In the genomic region with DNA sequence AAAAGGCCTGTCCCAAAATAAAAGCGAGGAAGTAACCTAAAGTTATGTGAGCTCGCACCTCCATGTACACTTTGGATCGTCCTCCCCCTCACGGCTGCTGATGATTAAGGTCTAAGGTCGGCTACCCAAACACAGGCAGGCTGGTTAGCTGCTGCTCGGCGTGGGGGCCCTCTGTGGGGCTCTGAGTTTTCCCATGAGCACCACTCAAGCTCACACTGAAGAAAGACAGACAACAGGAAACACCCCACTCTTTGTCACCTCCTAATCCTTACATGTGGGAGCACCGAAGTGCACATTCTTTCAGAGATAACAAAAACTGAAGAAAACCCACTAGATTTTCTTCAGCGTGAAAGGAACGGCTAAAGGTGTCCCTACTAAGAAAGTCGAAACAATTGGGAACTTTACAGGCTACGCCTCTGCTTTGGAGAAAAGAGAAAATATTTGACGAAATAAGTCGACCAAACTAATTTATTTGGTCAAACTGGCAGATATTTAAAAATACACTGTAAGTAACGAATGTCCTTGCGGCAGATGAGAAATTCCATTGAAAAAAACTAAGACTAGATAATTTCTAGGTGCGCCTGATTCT, we compare ENCODE assay signal across 8 mouse cellular contexts. TPM values are rescaled to one million over a fixed set of nuclear protein-coding genes. Genes with fewer than 3 reads are reported as not detected.
DNase-seq lines count a peak whose midpoint lies in the region; ATAC-seq and TF ChIP-seq lines count a peak whose summit lies in the region.

No protein-coding gene starts in this region.

- DNase-seq in neural tube, embryonic 11.5 days (ENCODE audit: low spot score) = peak; percentile 35
- no peak for DNase-seq in neural tube, embryonic 10.5 days (ENCODE audit: extremely low spot score, low spot score)
- no peak for DNase-seq in ovary, postnatal 14 days (ENCODE audit: low spot score)
- no peak for DNase-seq in ovary, postnatal 10 days (ENCODE audit: low spot score)
- DNase-seq in layer of hippocampus, adult 11-12 months (ENCODE audit: low spot score) = no peak

- 13% methylated on average over 17 of the region's 17 CpGs for WGBS in neural tube, embryonic 11.5 days
- 5% methylated on average over 17 of the region's 17 CpGs for WGBS in embryonic facial prominence, embryonic 15.5 days
- whole genome bisulfite sequencing in intestine, postnatal 0 days = 19% methylated on average over 17 of the region's 17 CpGs
- 12% methylated on average over 17 of the region's 17 CpGs for WGBS in neural tube, embryonic 15.5 days

- no peaks in the 10 kb centered on the region for H3K27me3 ChIP-seq in neural tube, embryonic 11.5 days (ENCODE audit: control insufficient read depth, insufficient read depth, low read length)
- no peaks in the 10 kb centered on the region for H3K27me3 ChIP-seq in embryonic facial prominence, embryonic 15.5 days
- H3K27me3 ChIP-seq in intestine, postnatal 0 days (replicated peaks; ENCODE audit: control insufficient read depth, insufficient read depth, low read length) = no peaks in the 10 kb centered on the region
- no peaks in the 10 kb centered on the region for H3K27me3 ChIP-seq in neural tube, embryonic 15.5 days (replicated peaks)

- H3K4me1 ChIP-seq in neural tube, embryonic 11.5 days (ENCODE audit: control insufficient read depth, insufficient read depth, low read length) = peaks cover 19% of the 10 kb centered on the region
- H3K4me1 ChIP-seq in embryonic facial prominence, embryonic 15.5 days = peaks cover 33% of the 10 kb centered on the region
- 0 out of 2 replicates have a peak, but pooled peaks cover 3% of the 10 kb centered on the region for H3K4me1 ChIP-seq in intestine, postnatal 0 days (replicated peaks; ENCODE audit: control insufficient read depth, insufficient read depth, low read length)
- H3K4me1 ChIP-seq in neural tube, embryonic 15.5 days = peaks cover 33% of the 10 kb centered on the region

- H3K4me2 ChIP-seq in neural tube, embryonic 11.5 days (ENCODE audit: low read depth) = peak overlapping the region; percentile 45
- peak overlapping the region; percentile 66 for H3K4me2 ChIP-seq in embryonic facial prominence, embryonic 15.5 days (replicated peaks)
- peak overlapping the region; percentile 90 for H3K4me2 ChIP-seq in intestine, postnatal 0 days (replicated peaks; ENCODE audit: low read depth)
- peak overlapping the region; percentile 83 for H3K4me2 ChIP-seq in neural tube, embryonic 15.5 days

- no peak for ATAC-seq in neural tube, embryonic 11.5 days (ENCODE audit: insufficient read depth, low FRiP score, low TSS enrichment)
- no peak for ATAC-seq in embryonic facial prominence, embryonic 15.5 days (ENCODE audit: insufficient number of reproducible peaks, low FRiP score, low TSS enrichment, low read depth)
- no peak for ATAC-seq in intestine, postnatal 0 days
- no peak for ATAC-seq in neural tube, embryonic 15.5 days (ENCODE audit: low FRiP score)

- H3K9ac ChIP-seq in neural tube, embryonic 11.5 days (ENCODE audit: low read length) = peak overlapping the region; percentile 96
- peak overlapping the region; percentile 89 for H3K9ac ChIP-seq in embryonic facial prominence, embryonic 15.5 days
- peak overlapping the region; percentile 76 for H3K9ac ChIP-seq in intestine, postnatal 0 days (ENCODE audit: low read depth, low read length)
- peak overlapping the region; percentile 75 for H3K9ac ChIP-seq in neural tube, embryonic 15.5 days (replicated peaks)

- H3K9me3 ChIP-seq in neural tube, embryonic 11.5 days (ENCODE audit: control insufficient read depth, low read length) = no peaks in the 10 kb centered on the region
- no peaks in the 10 kb centered on the region for H3K9me3 ChIP-seq in embryonic facial prominence, embryonic 15.5 days (replicated peaks)
- H3K9me3 ChIP-seq in intestine, postnatal 0 days (ENCODE audit: control insufficient read depth) = no peaks in the 10 kb centered on the region
- no peaks in the 10 kb centered on the region for H3K9me3 ChIP-seq in neural tube, embryonic 15.5 days (replicated peaks)

- no peak overlapping the region for H3K27ac ChIP-seq in neural tube, embryonic 11.5 days (ENCODE audit: low read depth, low read length)
- peak overlapping the region; percentile 34; the same call in 1 of the 2 replicates for H3K27ac ChIP-seq in embryonic facial prominence, embryonic 15.5 days (replicated peaks)
- no peak overlapping the region for H3K27ac ChIP-seq in intestine, postnatal 0 days (ENCODE audit: low read depth, low read length)
- H3K27ac ChIP-seq in neural tube, embryonic 15.5 days (replicated peaks) = no peak overlapping the region

- peak overlapping the region; percentile 84 for H3K4me3 ChIP-seq in neural tube, embryonic 11.5 days (ENCODE audit: low read depth, low read length)
- H3K4me3 ChIP-seq in embryonic facial prominence, embryonic 15.5 days (replicated peaks) = peak overlapping the region; percentile 81
- H3K4me3 ChIP-seq in intestine, postnatal 0 days (ENCODE audit: low read depth, low read length) = peak overlapping the region; percentile 60
- H3K4me3 ChIP-seq in neural tube, embryonic 15.5 days (replicated peaks) = peak overlapping the region; percentile 86

- H3K36me3 ChIP-seq in neural tube, embryonic 11.5 days (ENCODE audit: control insufficient read depth, insufficient read depth, low read length) = peaks cover 2% of the 10 kb centered on the region; the same call in 1 of the 2 replicates
- H3K36me3 ChIP-seq in embryonic facial prominence, embryonic 15.5 days = 0 out of 2 replicates have a peak, but pooled peaks cover under 1% of the 10 kb centered on the region
- H3K36me3 ChIP-seq in intestine, postnatal 0 days (ENCODE audit: control insufficient read depth, insufficient read depth) = no peaks in the 10 kb centered on the region
- H3K36me3 ChIP-seq in neural tube, embryonic 15.5 days = no peaks in the 10 kb centered on the region

- no peak for TF ChIP-seq CTCF in intestine, postnatal 0 days (IDR thresholded peaks at IDR 0.05; ENCODE audit: low read depth)

RNA-seq across cellular contexts. Expression of a gene that starts 1.1 kb away (rescaled TPM):
- polyA plus RNA-seq in neural tube, embryonic 11.5 days (2014; fragmentation: Nextera tagmentation; extraction: Ambion mirVana) = 134 and 146 TPM in 2 replicates
- 81.7 and 82.3 TPM in 2 replicates for polyA plus RNA-seq in embryonic facial prominence, embryonic 15.5 days (2015; fragmentation: Nextera tagmentation; extraction: Ambion mirVana)
- 19.4 and 20.2 TPM in 2 replicates for polyA plus RNA-seq in intestine, postnatal 0 days (2015; fragmentation: Nextera tagmentation; extraction: Ambion mirVana)
- 52.1 and 53.9 TPM in 2 replicates for polyA plus RNA-seq in neural tube, embryonic 15.5 days (2015; fragmentation: Nextera tagmentation; extraction: Ambion mirVana)
